Mouse (Mus musculus) embryonic stem cell, embryonic (primary cell): Measurements from ENCODE around the gene Naaladl2.
"Not testable (repeated sequence)": the region's sequence is repeated elsewhere in the genome, so short reads cannot be mapped to it uniquely, and the experiment has no call there.

Source experiments
- CTCF ChIA-PET, 4 experiments: fragments of 300-600 bp in 2 of 4; fragments of 350-600 bp in 2 of 4; sonication (Branson Sonifier 250); formaldehyde crosslinking; loops; one replicate each; lab custom pipeline; 2022; ENCODE audit warnings: inconsistent platforms in 2 of 4; lab: Charles Lee
- POLR2A ChIA-PET, 4 experiments: fragments of 300-600 bp in 2 of 4; fragments of 350-600 bp in 2 of 4; sonication (Branson Sonifier 250); formaldehyde crosslinking; loops; one replicate each; lab custom pipeline; 2022; ENCODE audit warnings: antibody characterized with exemption in 4 of 4, inconsistent platforms in 1 of 4; lab: Charles Lee

Gene Naaladl2

DNA sequence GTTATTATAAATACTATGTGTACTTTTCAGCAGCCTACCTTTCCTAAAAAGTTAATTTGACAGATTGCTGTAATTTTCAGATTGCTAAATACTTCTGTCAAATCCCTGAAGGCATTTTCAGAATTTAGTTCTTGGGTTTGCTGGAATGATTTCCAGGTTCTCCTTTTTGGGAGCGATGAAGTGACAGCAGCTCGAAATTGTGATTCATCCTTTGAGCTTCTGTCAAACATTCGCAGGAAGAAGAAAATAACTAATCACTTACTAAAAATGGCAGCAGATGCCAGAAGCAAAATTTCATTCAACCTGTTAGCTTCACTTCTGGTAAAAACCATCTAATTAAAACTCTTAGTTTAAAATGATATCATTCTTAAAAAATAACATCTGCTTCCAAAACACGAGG lies 680.1 kb downstream of the Naaladl2 start:
- POLR2A ChIA-PET, result no interaction called here
- CTCF ChIA-PET, result no interaction called here

DNA sequence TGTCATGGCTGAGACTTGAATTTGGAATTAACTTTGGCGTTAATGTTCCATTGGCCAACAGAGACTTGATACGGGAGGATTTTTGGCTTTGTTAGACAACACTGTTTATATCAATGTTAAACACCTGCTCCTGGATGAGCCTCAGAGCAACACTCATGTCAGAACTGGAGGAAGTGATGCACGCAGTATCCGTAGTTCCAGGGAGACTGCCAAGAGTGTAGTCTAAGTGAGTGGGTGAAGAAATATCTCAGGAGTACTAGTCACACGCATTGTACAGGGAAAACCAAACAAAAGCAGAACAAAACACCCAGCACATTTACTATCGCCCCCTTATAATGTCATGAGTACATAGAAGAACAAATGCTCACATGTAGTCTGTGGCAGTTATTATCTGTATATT lies 703.4 kb downstream of the Naaladl2 start:
- ChIA-PET CTCF (no interaction called here), POLR2A (no interaction called here)

DNA sequence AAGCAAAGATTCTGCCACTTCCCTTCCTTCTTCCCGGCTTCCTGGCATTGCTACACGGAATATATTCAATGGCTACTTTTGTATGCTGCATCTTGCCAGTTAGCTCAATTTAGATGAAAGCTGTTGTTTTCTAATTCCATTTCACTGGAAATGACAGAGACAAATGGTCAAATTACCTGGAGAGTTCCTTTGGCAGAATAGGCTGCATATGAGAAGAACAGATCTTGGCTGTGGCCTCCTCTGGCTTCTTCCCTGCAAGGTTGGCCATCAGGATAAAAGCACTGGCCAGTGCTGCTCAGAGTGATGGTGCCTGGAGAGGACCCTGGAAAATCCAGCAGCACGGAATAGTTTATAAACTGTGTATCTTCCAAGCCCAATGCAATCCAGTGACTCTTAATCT lies 711.3 kb downstream of the Naaladl2 start:
- POLR2A ChIA-PET, result no interaction called here
- CTCF ChIA-PET, result no interaction called here

DNA sequence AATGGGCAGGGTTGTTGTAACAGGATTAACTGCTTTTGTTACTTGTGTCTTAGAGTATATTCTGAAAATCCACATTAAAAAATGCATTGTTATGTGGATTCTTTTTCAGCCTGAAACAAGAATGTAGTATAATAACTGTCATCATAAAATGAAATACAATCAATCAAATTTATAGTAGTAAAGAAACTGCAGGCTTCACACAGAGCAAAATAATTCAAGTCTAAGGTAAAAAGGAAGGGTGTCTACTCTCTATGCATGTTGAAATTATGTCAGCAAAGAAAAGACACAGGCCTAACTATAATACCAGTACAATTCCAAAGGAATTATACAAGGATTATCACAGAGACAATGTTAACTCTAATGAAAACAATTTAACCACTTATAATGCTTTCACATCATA lies 752.3 kb downstream of the Naaladl2 start:
- CTCF ChIA-PET, result no interaction called here
- POLR2A ChIA-PET, result no interaction called here

DNA sequence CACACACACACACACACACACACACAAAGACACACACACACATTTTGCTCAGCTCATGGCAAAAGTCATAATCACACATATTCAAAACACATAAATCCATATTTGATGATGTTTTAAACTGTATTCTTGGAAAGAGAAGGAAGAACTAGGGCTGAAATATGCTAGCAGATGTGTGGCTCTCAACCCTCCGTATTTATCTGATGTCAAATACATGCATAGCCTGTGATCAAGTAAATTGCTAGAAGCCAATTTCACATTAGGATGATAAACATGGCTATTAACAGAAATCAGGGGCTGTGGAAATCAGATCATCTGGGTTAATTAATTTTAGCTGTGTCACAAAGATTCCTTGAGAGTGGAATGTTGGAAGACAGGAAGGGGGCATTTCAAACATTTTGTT lies 752.8 kb downstream of the Naaladl2 start:
- CTCF ChIA-PET, result no interaction called here
- POLR2A ChIA-PET, result no interaction called here

DNA sequence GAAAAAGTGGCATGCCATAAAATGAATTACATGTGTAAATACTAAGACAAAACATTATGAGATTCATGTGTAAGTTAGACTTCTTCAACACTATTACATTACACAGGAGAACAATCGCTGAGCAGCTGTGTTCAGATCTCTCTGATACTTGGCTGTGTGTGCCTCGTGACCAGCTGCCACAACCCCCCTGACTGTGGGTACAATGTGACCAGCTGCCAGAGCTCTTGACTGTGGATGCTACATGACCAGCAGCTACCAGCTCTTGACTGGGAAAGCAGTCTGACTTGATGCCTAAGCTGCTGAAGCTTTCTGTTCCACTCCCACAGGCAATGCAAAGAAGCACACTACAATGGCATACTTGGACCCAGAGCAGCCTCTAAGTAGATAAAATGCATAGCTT lies 789.1 kb downstream of the Naaladl2 start:
- POLR2A ChIA-PET, result no interaction called here
- CTCF ChIA-PET, result no interaction called here

DNA sequence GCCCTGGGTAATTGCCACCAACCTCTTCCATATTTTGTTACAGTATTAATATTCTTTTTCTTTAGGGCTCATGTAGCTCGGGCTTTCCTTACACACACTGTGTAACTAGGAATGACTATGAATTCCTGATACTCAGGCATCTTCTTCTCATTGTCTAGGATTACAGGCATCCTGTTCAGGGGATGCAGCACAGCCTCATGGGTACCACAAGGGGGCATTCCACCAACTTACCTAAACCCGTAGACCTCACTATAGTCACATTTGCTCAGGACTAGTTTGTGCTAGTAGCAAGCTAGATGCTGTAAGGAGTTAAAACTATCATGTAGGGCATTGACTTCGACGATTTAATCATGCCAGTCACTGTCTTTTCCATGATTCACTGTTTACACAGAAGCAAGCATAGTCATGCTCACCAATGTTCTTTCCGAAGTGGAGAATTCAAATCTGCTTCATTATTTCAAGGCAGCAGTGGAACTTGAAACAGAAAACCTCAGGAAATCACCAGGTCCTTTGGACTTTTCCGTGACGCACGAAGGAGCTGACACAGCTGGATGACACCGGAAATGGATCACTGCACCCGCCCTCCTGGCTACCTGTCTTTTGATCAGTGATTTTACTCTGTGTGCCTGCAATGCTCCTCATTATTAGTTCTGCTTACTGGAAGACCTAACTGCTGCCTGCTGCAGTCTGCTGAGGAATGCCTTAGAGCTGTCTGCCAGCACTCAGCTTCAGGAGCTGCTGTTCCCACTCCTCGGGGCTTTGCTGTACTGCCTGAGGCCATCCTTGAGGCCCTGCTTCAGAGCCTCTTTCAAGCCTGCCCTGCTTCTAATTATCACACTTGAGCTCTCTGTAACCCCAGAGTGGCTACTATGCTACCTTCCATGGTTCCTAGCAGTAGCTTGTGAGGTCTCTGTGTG lies 822.3 kb downstream of the Naaladl2 start:
- POLR2A ChIA-PET, result no interaction called here
- CTCF ChIA-PET, result no interaction called here

DNA sequence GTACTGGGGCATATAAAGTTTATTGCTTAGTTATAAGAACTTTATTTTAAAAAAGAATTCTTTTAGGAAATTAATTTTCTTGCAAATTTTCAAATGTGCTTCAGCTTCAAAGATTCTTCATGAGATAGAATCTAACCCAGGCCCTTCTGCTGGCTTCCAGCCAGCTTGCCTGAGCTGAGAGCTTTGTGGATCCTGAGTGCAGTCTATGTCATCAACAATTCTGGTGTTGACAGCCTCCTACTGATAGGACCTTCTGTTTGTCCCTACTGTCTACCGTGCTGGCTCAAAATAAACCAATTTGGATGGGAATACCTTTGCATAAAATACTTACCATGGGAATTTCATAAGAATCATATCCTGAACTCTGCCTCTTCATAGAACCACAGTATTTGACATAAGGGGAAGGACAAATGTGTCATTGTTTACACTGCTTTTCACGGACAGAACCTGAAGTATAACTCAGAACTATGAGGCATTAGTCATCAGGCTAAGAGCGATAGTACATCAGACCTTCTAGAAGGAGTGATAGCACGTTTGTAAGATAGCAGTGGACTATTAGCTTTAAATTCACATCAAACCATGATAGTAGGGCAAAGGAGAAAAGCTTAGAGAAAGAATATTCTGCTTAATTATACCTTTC lies 829.3 kb downstream of the Naaladl2 start:
- CTCF ChIA-PET, result no interaction called here
- POLR2A ChIA-PET, result no interaction called here

DNA sequence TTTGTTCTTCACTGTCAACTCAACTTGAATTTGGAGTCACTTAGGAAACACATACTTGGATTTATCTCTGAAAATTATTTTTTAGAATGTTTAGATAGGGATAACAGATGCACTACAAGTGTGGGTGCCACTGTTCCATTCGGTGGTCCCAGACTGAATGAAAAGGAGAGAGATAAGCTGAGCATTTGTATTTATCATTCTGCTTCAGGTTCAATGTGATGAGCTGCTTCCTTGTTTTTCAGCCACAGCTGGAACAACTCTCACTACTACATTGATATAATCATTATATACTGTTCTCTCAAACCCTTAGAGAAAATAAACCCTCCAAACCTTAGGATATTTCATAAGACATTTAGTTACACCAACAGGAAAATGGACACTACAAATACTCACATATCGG lies 918.6 kb downstream of the Naaladl2 start:
- POLR2A ChIA-PET, result no interaction called here
- CTCF ChIA-PET, result no interaction called here

DNA sequence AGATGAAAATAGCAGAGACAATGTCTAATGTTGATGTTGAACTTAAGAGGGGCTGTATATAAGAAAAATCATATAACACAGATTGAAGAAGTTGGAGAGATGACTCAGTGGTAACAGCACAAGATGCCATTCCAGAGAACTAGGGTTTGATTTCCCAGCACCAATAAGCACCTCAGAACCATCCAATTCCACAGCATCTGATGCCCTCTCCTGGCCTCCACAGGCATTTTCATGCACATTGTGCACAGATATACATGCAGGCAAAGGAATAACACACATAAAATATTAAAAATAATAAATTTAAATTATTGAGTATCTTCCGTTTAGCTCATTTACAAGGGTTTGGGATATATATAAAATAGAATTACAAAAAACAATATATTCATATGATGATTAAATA lies 926.6 kb downstream of the Naaladl2 start:
- POLR2A ChIA-PET, result no interaction called here
- CTCF ChIA-PET, result no interaction called here

DNA sequence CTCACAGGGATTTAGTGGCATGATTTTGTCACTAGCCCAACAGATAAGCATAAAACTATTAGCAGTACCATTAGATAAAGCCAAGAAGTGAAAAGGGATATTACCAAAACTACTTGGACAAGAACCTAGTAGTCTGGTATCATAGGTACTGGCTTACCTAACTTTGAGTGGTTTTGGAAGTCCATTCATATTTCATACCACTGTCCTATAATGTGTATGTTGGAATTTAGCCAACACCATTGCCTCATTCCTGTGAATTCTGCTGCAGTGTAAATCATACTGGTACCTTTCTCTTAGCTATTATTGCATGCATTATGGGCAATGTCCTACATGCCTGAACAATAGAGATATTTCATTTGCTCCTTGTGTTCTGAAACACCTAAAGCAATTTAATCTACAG lies 977.5 kb downstream of the Naaladl2 start:
- POLR2A ChIA-PET, result no interaction called here
- CTCF ChIA-PET, result no interaction called here

DNA sequence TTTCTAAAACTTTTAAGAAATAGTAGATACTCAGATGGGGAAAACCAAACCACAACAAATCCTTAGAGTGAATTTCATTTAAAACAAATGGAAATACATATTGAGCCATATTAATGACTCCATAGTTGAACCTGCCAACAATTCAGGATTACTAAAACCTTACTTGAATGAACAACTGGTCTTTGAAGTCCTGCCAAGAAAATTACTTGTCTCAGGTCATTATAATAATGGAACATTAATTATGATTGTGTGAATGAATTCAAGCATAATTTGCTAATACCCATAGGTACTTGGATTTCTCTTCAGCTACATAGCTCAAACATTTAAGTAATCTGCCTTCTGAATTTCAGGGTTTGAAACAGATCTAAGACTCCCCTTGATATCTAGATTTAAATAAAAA lies 980.1 kb downstream of the Naaladl2 start:
- CTCF ChIA-PET, result no interaction called here
- POLR2A ChIA-PET, result no interaction called here

DNA sequence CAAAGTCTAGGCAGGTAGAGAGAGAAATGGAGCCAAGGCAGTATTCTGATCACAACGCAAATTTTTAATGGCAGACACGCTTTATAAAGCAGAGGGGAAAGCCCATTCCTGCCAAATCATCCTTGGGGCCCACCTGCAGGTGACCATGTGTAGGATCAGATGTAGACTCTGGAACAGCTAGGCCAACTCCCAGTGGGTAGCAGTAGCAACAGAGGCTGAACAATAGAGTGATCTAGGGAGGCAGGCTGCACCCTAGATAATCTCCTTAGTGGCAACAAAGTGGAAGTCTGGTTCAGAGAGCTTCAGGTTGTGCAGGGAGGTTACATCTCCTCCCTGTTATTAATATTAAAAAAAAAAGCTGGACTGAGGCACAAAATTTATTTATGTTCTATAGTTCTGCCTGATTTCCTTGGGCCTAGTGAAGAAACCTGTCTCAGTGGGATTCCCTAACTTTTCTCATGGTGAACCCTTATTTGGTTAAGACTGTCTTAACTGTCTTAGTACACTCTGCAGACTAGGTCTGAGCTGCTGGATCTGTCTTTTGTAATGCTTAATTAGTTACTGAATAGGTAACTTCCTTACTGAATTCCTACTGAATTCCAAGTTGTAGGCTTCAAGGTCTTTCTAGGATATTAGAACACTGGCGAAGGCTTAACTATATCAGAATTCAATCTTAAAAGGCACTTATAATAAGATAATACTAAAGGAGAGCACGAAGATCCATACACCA lies 992.8 kb downstream of the Naaladl2 start:
- CTCF ChIA-PET, result not testable (repeated sequence)
- POLR2A ChIA-PET, result interaction anchor here in 2 of 4 experiments (0.6 to 1.0 kb wide), 2 partner anchors 45 to 138 kb away, joined by 3 to 5 read pairs; no protein-coding TSS in a partner anchor

DNA sequence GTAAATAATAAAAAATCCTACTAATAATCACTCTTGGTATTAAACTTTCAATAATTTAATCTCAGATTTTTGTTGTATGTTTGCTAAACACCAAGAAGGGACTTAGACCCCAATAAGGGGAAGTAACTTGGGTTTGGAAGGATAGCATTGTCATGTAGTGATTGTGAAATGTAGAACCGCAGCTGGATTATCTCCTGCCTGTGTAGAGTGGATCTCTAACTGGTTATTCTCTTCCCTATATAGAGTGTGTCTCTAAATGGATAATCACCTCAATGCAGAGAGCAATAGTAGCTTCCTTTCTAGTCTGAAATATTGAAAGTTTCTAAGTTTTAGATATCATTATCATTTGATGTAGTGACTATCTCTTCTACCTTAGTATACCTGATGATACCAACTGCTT lies 1001.3 kb downstream of the Naaladl2 start:
- CTCF ChIA-PET, result no interaction called here
- POLR2A ChIA-PET, result no interaction called here

DNA sequence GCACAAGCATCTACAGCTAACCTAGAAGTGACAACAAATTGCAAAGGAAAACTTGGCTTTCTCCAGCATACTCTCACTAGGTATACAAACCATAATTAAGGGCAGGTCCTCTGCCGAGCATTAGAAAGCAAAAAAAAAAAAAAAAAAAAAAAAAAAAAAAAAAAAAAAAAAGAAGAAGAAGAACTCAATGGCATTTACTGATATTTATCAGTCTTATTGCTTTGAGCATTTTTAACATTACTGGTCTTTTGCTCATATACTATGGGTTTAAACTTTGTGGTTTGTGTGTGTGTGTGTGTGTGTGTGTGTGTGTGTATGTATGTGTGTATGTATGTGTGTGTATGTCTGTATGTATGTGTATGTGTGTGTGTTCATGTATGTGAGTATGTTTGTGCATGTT lies 1006.1 kb downstream of the Naaladl2 start:
- POLR2A ChIA-PET, result interaction anchor here in 1 of 4 experiments (0.6 kb wide), 1 partner anchor 8 kb away, joined by 4 read pairs; no protein-coding TSS in a partner anchor
- CTCF ChIA-PET, result no interaction called here

DNA sequence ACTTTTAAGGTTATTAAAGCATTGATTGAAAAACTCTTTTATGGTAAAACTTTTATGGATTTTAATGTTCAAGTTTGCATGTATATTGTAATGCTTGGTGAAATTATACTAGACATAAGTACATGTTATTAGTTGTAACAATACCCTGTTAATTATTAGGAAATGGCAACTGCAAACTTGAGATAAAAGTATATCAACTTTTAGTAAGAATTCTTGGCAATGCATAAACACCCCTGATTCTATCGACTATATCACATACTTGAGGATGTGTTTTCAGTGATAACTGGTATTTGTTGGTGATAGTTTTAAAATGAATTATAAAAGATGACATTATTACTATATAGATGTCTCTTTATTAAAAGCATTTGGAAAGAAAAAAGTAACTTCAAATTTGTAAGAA lies 1017.9 kb downstream of the Naaladl2 start:
- ChIA-PET CTCF (no interaction called here), POLR2A (no interaction called here)

DNA sequence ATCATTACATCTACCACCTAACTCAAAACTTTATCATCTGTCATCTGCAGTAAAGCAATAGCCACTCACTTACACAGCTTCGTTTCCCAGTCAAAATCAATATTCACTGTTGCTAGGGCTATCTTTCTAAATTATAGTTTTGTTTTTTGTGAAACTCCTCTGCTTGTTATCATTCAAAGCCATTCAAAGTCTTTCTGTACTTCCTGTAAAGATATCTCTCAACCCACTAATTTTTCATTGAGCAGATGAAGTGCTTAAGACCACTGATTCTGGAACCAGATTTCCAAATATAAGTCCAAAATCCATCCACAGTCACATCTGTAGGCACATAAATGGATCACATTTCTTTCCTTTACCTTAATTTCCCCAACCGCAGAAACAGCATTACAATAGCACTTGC lies 1020.0 kb downstream of the Naaladl2 start:
- CTCF ChIA-PET, result no interaction called here
- POLR2A ChIA-PET, result no interaction called here

DNA sequence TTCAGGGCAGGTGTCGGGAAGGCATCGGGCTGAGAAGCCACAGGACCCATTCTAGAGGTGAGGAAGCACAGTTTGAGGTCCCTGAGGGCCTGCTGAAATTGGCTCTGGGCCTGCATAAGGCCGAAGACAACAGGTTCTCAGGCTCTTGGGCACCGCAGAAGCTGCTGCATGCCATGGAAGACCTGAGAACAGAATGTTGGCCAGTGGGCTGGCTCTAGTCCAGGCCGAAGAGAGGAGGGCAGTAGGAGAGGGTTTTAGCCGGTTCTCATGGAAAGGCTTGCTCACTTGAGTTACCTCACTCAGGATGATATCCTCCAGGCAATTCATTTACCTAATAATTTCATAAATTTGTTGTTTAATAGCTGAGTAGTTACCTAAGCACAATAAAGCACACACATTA lies 1025.9 kb downstream of the Naaladl2 start:
- ChIA-PET POLR2A (no interaction called here), CTCF (no interaction called here)

DNA sequence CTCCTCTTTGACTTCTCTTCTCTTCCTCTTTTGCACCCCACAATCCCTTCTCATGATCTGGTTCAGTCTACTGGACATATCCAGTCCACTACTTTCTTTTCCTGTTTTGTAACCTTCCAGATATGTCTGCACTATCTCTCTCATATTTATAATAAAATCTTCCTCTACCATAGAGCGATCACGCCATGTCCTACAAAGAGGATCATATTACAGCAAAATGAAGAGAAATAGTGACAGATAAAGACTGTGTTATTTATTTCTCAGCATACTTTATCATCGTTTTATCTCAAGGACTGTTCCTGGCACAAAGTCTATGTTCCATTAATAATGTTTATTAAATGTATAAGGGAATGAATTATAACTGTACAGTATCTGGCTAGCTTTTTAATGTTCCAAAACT lies 1029.2 kb downstream of the Naaladl2 start:
- POLR2A ChIA-PET, result no interaction called here
- CTCF ChIA-PET, result no interaction called here

DNA sequence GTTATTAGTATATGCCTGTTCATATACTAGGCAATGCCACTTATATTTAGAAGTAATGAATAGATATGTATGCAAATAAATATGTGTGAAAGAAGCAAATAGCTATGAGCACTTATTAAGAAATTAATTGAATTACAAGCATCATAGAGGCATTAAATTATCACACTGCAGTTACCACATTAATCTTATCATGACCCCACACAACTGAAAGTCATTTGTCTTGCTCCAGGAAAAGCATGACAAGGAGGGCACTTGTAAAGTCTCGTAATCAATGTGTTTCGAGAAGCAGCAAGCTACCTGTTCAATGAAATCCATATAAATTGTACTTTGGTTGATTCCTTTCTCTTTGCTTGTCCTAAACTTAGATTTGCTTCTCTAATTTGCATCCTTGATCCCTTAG lies 1030.7 kb downstream of the Naaladl2 start:
- ChIA-PET CTCF (interaction anchor here in 1 of 4 experiments (0.5 kb wide), 1 partner anchor 25 kb away, joined by 4 read pairs; no protein-coding TSS in a partner anchor), POLR2A (no interaction called here)
